Mouse (Mus musculus): ENCODE measurements around the gene Crebbp.
A peak's percentile ranks its signal among the peaks of the same experiment; 100 is the strongest.

DNA sequence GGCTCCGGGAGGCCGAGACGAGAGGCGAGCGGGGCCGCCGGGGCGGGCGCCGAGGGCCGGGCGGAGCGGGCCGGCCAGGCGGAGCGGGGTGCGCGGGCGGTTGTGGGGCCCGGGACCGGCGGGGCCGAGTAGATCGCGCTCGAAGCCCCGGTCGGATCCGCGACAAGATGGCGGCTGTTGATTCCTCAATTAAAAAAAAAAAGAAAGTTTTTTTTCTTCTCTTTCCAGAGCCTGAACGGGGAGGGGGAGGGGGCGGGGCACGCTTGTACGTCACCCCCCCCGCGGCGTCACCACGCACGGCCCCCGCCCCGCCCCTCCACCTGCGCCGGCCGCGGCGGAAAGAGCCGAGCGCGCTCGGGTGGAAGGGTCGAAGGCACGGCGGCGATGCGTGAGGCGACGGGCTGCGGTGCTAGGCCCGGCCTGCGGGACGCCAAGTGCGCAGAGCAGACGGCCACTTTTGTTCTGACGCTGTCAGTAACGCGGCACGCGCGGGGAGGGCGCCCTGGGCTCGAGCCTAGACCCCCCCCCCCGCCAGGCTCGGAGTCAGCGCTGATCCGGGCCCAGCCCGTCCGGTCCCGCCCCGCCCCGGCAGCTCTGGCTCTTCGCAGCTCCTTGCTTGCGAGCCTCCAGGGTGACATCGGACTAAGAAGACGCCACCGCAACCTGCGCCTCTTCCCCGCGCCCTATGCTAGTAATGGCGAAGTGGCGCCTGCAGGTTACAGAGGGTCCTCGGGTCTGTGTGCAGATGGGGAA, at the start of gene Crebbp:
- peak; percentile 55; the same call in 1 of the 2 replicates for TF ChIP-seq CTCF (IDR thresholded peaks at IDR 0.05; ENCODE audit: borderline replicate concordance, control insufficient read depth, extremely low read depth, insufficient read depth, low read length, poor library complexity)
- TF ChIP-seq POLR2A (IDR thresholded peaks at IDR 0.05; ENCODE audit: control insufficient read depth, extremely low read depth, insufficient read depth, low read length, poor library complexity): peak; percentile 36; the same call in 1 of the 2 replicates

All from thymus, adult 2 months (tissue).